In genomic region chr2:31974809-31975371, GRCm38 (mm10) we compare ENCODE assay signal across 8 mouse cellular contexts. TPM values are rescaled to one million over a fixed set of nuclear protein-coding genes. Genes with fewer than 3 reads are reported as not detected.
DNase-seq lines count a peak whose midpoint lies in the region; ATAC-seq and TF ChIP-seq lines count a peak whose summit lies in the region.

No protein-coding gene starts in this region.

- H3K27me3 ChIP-seq in heart, embryonic 13.5 days (replicated peaks), result no peaks in the 10 kb centered on the region
- no peaks in the 10 kb centered on the region for H3K27me3 ChIP-seq in ES-Bruce4 (ENCODE audit: control insufficient read depth, insufficient read depth, low read length, poor library complexity, severe bottlenecking)
- no peaks in the 10 kb centered on the region for H3K27me3 ChIP-seq in forebrain, embryonic 14.5 days (replicated peaks; ENCODE audit: control insufficient read depth, insufficient read depth, low read length)
- no peaks in the 10 kb centered on the region for H3K27me3 ChIP-seq in liver, embryonic 16.5 days (ENCODE audit: control insufficient read depth, insufficient read depth, low read depth, low read length)

- peak overlapping the region; percentile 95 for H3K4me3 ChIP-seq in heart, embryonic 13.5 days
- peak overlapping the region; percentile 94 for H3K4me3 ChIP-seq in ES-Bruce4 (ENCODE audit: low read depth, low read length)
- H3K4me3 ChIP-seq in forebrain, embryonic 14.5 days (ENCODE audit: low read depth, low read length), result peak overlapping the region; percentile 92
- peak overlapping the region; percentile 93 for H3K4me3 ChIP-seq in liver, embryonic 16.5 days (ENCODE audit: low read depth, low read length)

- no peak for TF ChIP-seq CTCF in ES-Bruce4 (IDR thresholded peaks at IDR 0.05; ENCODE audit: low read depth, low read length)

- TF ChIP-seq POLR2A in ES-Bruce4 (IDR thresholded peaks at IDR 0.05; ENCODE audit: insufficient read depth, low read length), result no peak

- intact Hi-C loops in heart, postnatal 36 days (cut with DNase I), result loop anchor here (5.0 kb wide), 1 partner anchor 162 kb away; no protein-coding TSS in a partner anchor

- H3K9me3 ChIP-seq in heart, embryonic 13.5 days, result no peaks in the 10 kb centered on the region
- H3K9me3 ChIP-seq in ES-Bruce4 (replicated peaks; ENCODE audit: control insufficient read depth, insufficient read depth, low read length, poor library complexity, severe bottlenecking), result no peaks in the 10 kb centered on the region
- H3K9me3 ChIP-seq in forebrain, embryonic 14.5 days (replicated peaks; ENCODE audit: control insufficient read depth, low read length), result no peaks in the 10 kb centered on the region
- H3K9me3 ChIP-seq in liver, embryonic 16.5 days (replicated peaks; ENCODE audit: control insufficient read depth, low read length), result no peaks in the 10 kb centered on the region

- peak overlapping the region; percentile 86 for H3K4me2 ChIP-seq in heart, embryonic 13.5 days
- peak overlapping the region; percentile 90 for H3K4me2 ChIP-seq in forebrain, embryonic 14.5 days (ENCODE audit: low read length)
- peak overlapping the region; percentile 96 for H3K4me2 ChIP-seq in liver, embryonic 16.5 days (ENCODE audit: low read depth, low read length)

- H3K36me3 ChIP-seq in heart, embryonic 13.5 days, result peaks cover 56% of the 10 kb centered on the region
- H3K36me3 ChIP-seq in ES-Bruce4 (ENCODE audit: control insufficient read depth, insufficient read depth, low read length, poor library complexity, severe bottlenecking), result peaks cover 21% of the 10 kb centered on the region
- H3K36me3 ChIP-seq in forebrain, embryonic 14.5 days (ENCODE audit: control insufficient read depth, insufficient read depth, low read length), result peaks cover 56% of the 10 kb centered on the region
- H3K36me3 ChIP-seq in liver, embryonic 16.5 days (ENCODE audit: control insufficient read depth, insufficient read depth), result peaks cover 11% of the 10 kb centered on the region

- peaks cover 18% of the 10 kb centered on the region for H3K4me1 ChIP-seq in heart, embryonic 13.5 days
- no peaks in the 10 kb centered on the region for H3K4me1 ChIP-seq in ES-Bruce4 (ENCODE audit: control insufficient read depth, insufficient read depth, low read length)
- peaks cover 13% of the 10 kb centered on the region for H3K4me1 ChIP-seq in forebrain, embryonic 14.5 days (ENCODE audit: control insufficient read depth, insufficient read depth, low read length)
- H3K4me1 ChIP-seq in liver, embryonic 16.5 days (ENCODE audit: control insufficient read depth, low read depth, low read length), result peaks cover 15% of the 10 kb centered on the region

- peak overlapping the region; percentile 66; the same call in 1 of the 2 replicates for H3K27ac ChIP-seq in heart, embryonic 13.5 days (replicated peaks)
- H3K27ac ChIP-seq in ES-Bruce4 (ENCODE audit: insufficient read depth, low read length), result no peak overlapping the region
- H3K27ac ChIP-seq in forebrain, embryonic 14.5 days (ENCODE audit: low read depth, low read length), result no peak overlapping the region
- peak overlapping the region; percentile 55; the same call in 1 of the 2 replicates for H3K27ac ChIP-seq in liver, embryonic 16.5 days (ENCODE audit: low read length)

- DNase-seq in heart, postnatal 36 days, result no peak
- DNase-seq in forebrain, embryonic 14.5 days (ENCODE audit: low spot score), result no peak
- DNase-seq in retina, embryonic 14.5 days (ENCODE audit: low spot score), result no peak
- no peak for DNase-seq in adrenal gland, postnatal 25 days
- no peak for DNase-seq in kidney, postnatal 14 days

- ATAC-seq in heart, embryonic 13.5 days (ENCODE audit: extremely low read depth, insufficient number of reproducible peaks, low FRiP score, low TSS enrichment), result no peak
- no peak for ATAC-seq in forebrain, embryonic 14.5 days
- ATAC-seq in liver, embryonic 16.5 days (ENCODE audit: low read depth), result no peak

- WGBS in heart, embryonic 13.5 days, result 9% methylated on average over 13 of the region's 13 CpGs
- 10% methylated on average over 13 of the region's 13 CpGs for WGBS in forebrain, embryonic 14.5 days
- WGBS in liver, embryonic 16.5 days (ENCODE audit: insufficient replicate concordance), result 7% methylated on average over 13 of the region's 13 CpGs

- peak overlapping the region; percentile 97 for H3K9ac ChIP-seq in heart, embryonic 13.5 days
- H3K9ac ChIP-seq in ES-Bruce4 (ENCODE audit: low read depth, poor library complexity, severe bottlenecking), result peak overlapping the region; percentile 63
- peak overlapping the region; percentile 92 for H3K9ac ChIP-seq in forebrain, embryonic 14.5 days (ENCODE audit: low read length)
- peak overlapping the region; percentile 88 for H3K9ac ChIP-seq in liver, embryonic 16.5 days (ENCODE audit: low read depth, low read length)

- no peak for TF ChIP-seq EP300 in ES-Bruce4 (IDR thresholded peaks at IDR 0.05; ENCODE audit: insufficient read depth, low read depth, low read length)

RNA-seq across cellular contexts. Expression of gene Nup214, which starts 0.7 kb away (rescaled TPM):
- polyA plus RNA-seq in heart, embryonic 13.5 days (2015; fragmentation: Nextera tagmentation; extraction: Ambion mirVana), result 58.1 and 61.3 TPM in 2 replicates
- total RNA-seq in heart, postnatal 36 days (2021), result 10 to 100 TPM; 33.4 to 34.5 TPM
- 89.7 and 91.9 TPM in 2 replicates for polyA plus RNA-seq in ES-Bruce4 (2011; ENCODE audit: insufficient read depth, insufficient read length, low read depth, missing spikeins)
- 47.8 and 49.8 TPM in 2 replicates for polyA plus RNA-seq in forebrain, embryonic 14.5 days (2014; fragmentation: Nextera tagmentation; extraction: Ambion mirVana)
- 33.8 and 34.4 TPM in 2 replicates for polyA plus RNA-seq in liver, embryonic 16.5 days (2015; fragmentation: Nextera tagmentation; extraction: Ambion mirVana)
- 73.5 and 77.2 TPM in 2 replicates for total RNA-seq in adrenal gland, postnatal 25 days (2021)

RNA-seq across cellular contexts. Expression of gene Aif1l, which starts 25.0 kb away (rescaled TPM):
- 65.8 and 67.3 TPM in 2 replicates for polyA plus RNA-seq in heart, embryonic 13.5 days (2015; fragmentation: Nextera tagmentation; extraction: Ambion mirVana)
- 1 to 10 TPM; 1.6 to 3.2 TPM for total RNA-seq in heart, postnatal 36 days (2021)
- polyA plus RNA-seq in ES-Bruce4 (2011; ENCODE audit: insufficient read depth, insufficient read length, low read depth, missing spikeins), result 29.1 and 40.5 TPM in 2 replicates
- 53.4 and 66.3 TPM in 2 replicates for polyA plus RNA-seq in forebrain, embryonic 14.5 days (2014; fragmentation: Nextera tagmentation; extraction: Ambion mirVana)
- 1.2 and 1.5 TPM in 2 replicates for polyA plus RNA-seq in liver, embryonic 16.5 days (2015; fragmentation: Nextera tagmentation; extraction: Ambion mirVana)
- 7.1 and 11.0 TPM in 2 replicates for total RNA-seq in adrenal gland, postnatal 25 days (2021)

Comparison
In these comparisons a context has a peak if more than half of its experiments do, and no peak if none do; other contexts are left out.
1. H3K27ac ChIP-seq: peak in heart, embryonic 13.5 days (single experiment) and liver, embryonic 16.5 days (single experiment); none in ES-Bruce4 (single experiment) and forebrain, embryonic 14.5 days (single experiment).
2. RNA of gene Aif1l, which starts 25.0 kb away (polyA plus RNA-seq): 53.4 to 66.3 TPM in forebrain, embryonic 14.5 days, 65.8 to 67.3 TPM in heart, embryonic 13.5 days and 29.1 to 40.5 TPM in ES-Bruce4; 1.2 to 1.5 TPM in liver, embryonic 16.5 days; every median in the first group is over 10 times any median in the second.
3. Peak in every context shown above with its lines, with median percentiles within 50 percentile points of each other: H3K4me2 ChIP-seq, H3K4me3 ChIP-seq and H3K9ac ChIP-seq.